Mouse (Mus musculus) stomach, postnatal 0 days (tissue): ENCODE results near the gene Txnrd1.

ENCODE experiments used
- CTCF ChIP-seq: IDR thresholded peaks from 2 replicates; pipeline ENCODE4 v1.5.1; 2016; ENCODE audit warnings: antibody characterized with exemption, low read depth, mild to moderate bottlenecking, moderate library complexity
- EP300 ChIP-seq: optimal IDR thresholded peaks from 2 replicates; pipeline ENCODE3; 2016; ENCODE audit warnings: antibody characterized with exemption

- TF ChIP-seq CTCF: no peak
- TF ChIP-seq EP300: no peak
Measured at GRCm38 (mm10) chr10:82935018-82935633, 101.4 kb downstream of the Txnrd1 start.
